Mouse (Mus musculus) olfactory bulb, adult 2 months (tissue): ENCODE data around the gene Scnn1a.

ENCODE experiments used
- CTCF ChIP-seq: fragments of 200-500 bp; IDR thresholded peaks from 2 replicates; pipeline ENCODE4 v1.5.1; 2012; ENCODE audit warnings: low read depth, mild to moderate bottlenecking, low read length, moderate library complexity; ENCODE audit not compliant: insufficient read depth
- POLR2A ChIP-seq: fragments of 200-500 bp; IDR thresholded peaks from 2 replicates; pipeline ENCODE4 v1.6.1; 2012; ENCODE audit warnings: mild to moderate bottlenecking, low read depth, low read length, moderate library complexity; ENCODE audit not compliant: insufficient read depth

- TF ChIP-seq POLR2A (no peak), CTCF (no peak)
Observed at GRCm38 (mm10) chr6:125300982-125301381, 19.5 kb upstream of the Scnn1a start.
